In genomic region chr11:84597572-84598295, GRCm38 (mm10) we compare ENCODE assay signal across 16 mouse cellular contexts.
DNase-seq lines count a peak whose midpoint lies in the region; ATAC-seq and TF ChIP-seq lines count a peak whose summit lies in the region.
"Had no signal": no experiment of that assay in that cellular context is flagged by ENCODE, and none has a peak within 500 bp of the region (broad histone marks: within the 10 kb centered on the region; RNA-seq: fewer than 3 reads in every experiment).

No protein-coding gene starts in this region.

- H3K27ac ChIP-seq in hindbrain, embryonic 16.5 days (ENCODE audit: low read depth, low read length), result no peak overlapping the region
- no peak overlapping the region for H3K27ac ChIP-seq in hindbrain, embryonic 10.5 days
- H3K27ac ChIP-seq in bone marrow macrophage, adult 2 months (ENCODE audit: insufficient read depth, low read depth, low read length), result peak overlapping the region; percentile 20
- H3K27ac ChIP-seq: embryonic facial prominence, embryonic 13.5 days; hindbrain, embryonic 14.5 days; kidney, postnatal 0 days; midbrain, embryonic 15.5 days had no signal

- no peak overlapping the region for H3K4me2 ChIP-seq in hindbrain, embryonic 16.5 days (ENCODE audit: low read length)
- H3K4me2 ChIP-seq: embryonic facial prominence, embryonic 13.5 days; hindbrain, embryonic 14.5 days; midbrain, embryonic 15.5 days had no signal

- TF ChIP-seq POLR2A in bone marrow macrophage, adult 2 months (IDR thresholded peaks at IDR 0.05; ENCODE audit: borderline replicate concordance, low read depth, low read length), result no peak

- no peak for TF ChIP-seq CTCF in bone marrow macrophage, adult 2 months (IDR thresholded peaks at IDR 0.05; ENCODE audit: low read depth, low read length)

- H3K36me3 ChIP-seq in hindbrain, embryonic 16.5 days (ENCODE audit: control insufficient read depth, insufficient read depth, low read length), result no peaks in the 10 kb centered on the region
- H3K36me3 ChIP-seq in hindbrain, embryonic 10.5 days, result no peaks in the 10 kb centered on the region
- H3K36me3 ChIP-seq: embryonic facial prominence, embryonic 13.5 days; midbrain, embryonic 15.5 days had no signal

- H3K4me3 ChIP-seq in hindbrain, embryonic 16.5 days (ENCODE audit: low read length), result no peak overlapping the region
- no peak overlapping the region for H3K4me3 ChIP-seq in hindbrain, embryonic 10.5 days
- H3K4me3 ChIP-seq in bone marrow macrophage, adult 2 months (ENCODE audit: insufficient read depth, low read length), result no peak overlapping the region
- H3K4me3 ChIP-seq: embryonic facial prominence, embryonic 13.5 days; midbrain, embryonic 15.5 days had no signal

- no peak overlapping the region for H3K9ac ChIP-seq in hindbrain, embryonic 16.5 days (ENCODE audit: low read depth, low read length)
- H3K9ac ChIP-seq: embryonic facial prominence, embryonic 13.5 days; hindbrain, embryonic 14.5 days; midbrain, embryonic 15.5 days had no signal

- 77% methylated on average over 9 of the region's 9 CpGs for WGBS in hindbrain, embryonic 16.5 days
- 81% methylated on average over 9 of the region's 9 CpGs for WGBS in hindbrain, embryonic 10.5 days

- no peaks in the 10 kb centered on the region for H3K27me3 ChIP-seq in hindbrain, embryonic 16.5 days (replicated peaks; ENCODE audit: control insufficient read depth, insufficient read depth, low read length)
- peaks cover 60% of the 10 kb centered on the region for H3K27me3 ChIP-seq in hindbrain, embryonic 10.5 days (ENCODE audit: insufficient read depth, poor library complexity, severe bottlenecking)
- H3K27me3 ChIP-seq: midbrain, embryonic 15.5 days had no signal

- DNase-seq in hindbrain, embryonic 10.5 days (ENCODE audit: low spot score), result no peak
- DNase-seq in lung, adult 18-20 months, result peak; percentile 13 to 28
- no peak for DNase-seq in lung, postnatal 14 days
- no peak for DNase-seq in thymus, postnatal 36 days
- DNase-seq: cerebellum, adult 11 months; retina, postnatal 1 day; thymus, adult 18-20 months had no signal

- H3K9me3 ChIP-seq in hindbrain, embryonic 16.5 days (ENCODE audit: control insufficient read depth, low read length), result no peaks in the 10 kb centered on the region
- no peaks in the 10 kb centered on the region for H3K9me3 ChIP-seq in hindbrain, embryonic 10.5 days
- H3K9me3 ChIP-seq: embryonic facial prominence, embryonic 13.5 days; midbrain, embryonic 15.5 days had no signal

- peaks cover 3% of the 10 kb centered on the region; the same call in 1 of the 2 replicates for H3K4me1 ChIP-seq in hindbrain, embryonic 16.5 days (ENCODE audit: control insufficient read depth, insufficient read depth, low read depth, low read length)
- H3K4me1 ChIP-seq in hindbrain, embryonic 10.5 days (replicated peaks), result peaks cover 10% of the 10 kb centered on the region
- peaks cover 13% of the 10 kb centered on the region for H3K4me1 ChIP-seq in bone marrow macrophage, adult 2 months (ENCODE audit: control insufficient read depth, insufficient read depth, low read length)

- 0 out of 2 replicates have a peak, but pooled peaks have one; percentile 49 for ATAC-seq in hindbrain, embryonic 16.5 days
- peak; percentile 38; the same call in 1 of the 2 replicates for ATAC-seq in megakaryocyte, adult 5-6 weeks (ENCODE audit: poor library complexity, severe bottlenecking)
- ATAC-seq: forebrain, embryonic 16.5 days; intestine, postnatal 0 days; midbrain, embryonic 15.5 days had no signal

Comparison
In these comparisons a context has a peak if more than half of its experiments do, and no peak if none do; other contexts are left out.
1. DNase-seq: peak in lung, adult 18-20 months (2 of 2); none in hindbrain, embryonic 10.5 days (single experiment), lung, postnatal 14 days (single experiment) and thymus, postnatal 36 days (0 of 2).